24 mouse cellular contexts compared by ENCODE assay signal in the genomic region with DNA sequence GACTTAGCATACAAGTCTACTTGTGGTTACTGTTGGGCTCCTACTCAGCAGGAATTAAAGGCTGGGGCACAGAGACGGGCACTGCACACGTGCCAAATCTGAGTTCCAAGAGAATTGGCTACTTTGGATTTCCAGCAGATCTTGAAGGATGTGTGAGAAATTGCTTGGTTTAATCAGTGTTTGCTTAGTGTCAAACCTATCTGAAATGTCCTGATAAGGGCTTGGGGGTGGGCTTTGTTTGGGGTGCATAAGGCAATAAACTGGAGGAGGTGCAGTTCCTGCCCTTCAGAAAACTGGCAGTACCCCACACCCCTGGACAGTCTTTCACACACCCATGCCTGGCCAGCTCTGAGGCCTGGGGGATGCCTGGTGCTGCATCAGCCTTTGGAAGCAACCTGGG.
DNase-seq lines count a peak whose midpoint lies in the region; ATAC-seq and TF ChIP-seq lines count a peak whose summit lies in the region.
"Had no signal": no experiment of that assay in that cellular context is flagged by ENCODE, and none has a peak within 500 bp of the region (broad histone marks: within the 10 kb centered on the region; RNA-seq: fewer than 3 reads in every experiment).

No protein-coding gene starts in this region.

- intact Hi-C loops in heart, postnatal 10 days (cut with DNase I) = loop anchor here (5.0 kb wide), 2 partner anchors 43 to 338 kb away; no protein-coding TSS in a partner anchor

- H3K4me2 ChIP-seq in hindbrain, embryonic 13.5 days = no peak overlapping the region
- H3K4me2 ChIP-seq: embryonic facial prominence, embryonic 13.5 days; hindbrain, embryonic 15.5 days had no signal

- no peak overlapping the region for H3K4me3 ChIP-seq in hindbrain, embryonic 10.5 days
- H3K4me3 ChIP-seq in hindbrain, embryonic 13.5 days = no peak overlapping the region
- H3K4me3 ChIP-seq in MEL (ENCODE audit: control insufficient read depth in 1 of 2, insufficient read depth in 1 of 2, low read depth in 2 of 2, low read length in 2 of 2) = no peak overlapping the region
- H3K4me3 ChIP-seq: embryonic facial prominence, embryonic 13.5 days; heart, embryonic 10.5 days; hindbrain, embryonic 15.5 days had no signal

- no peaks in the 10 kb centered on the region for H3K36me3 ChIP-seq in hindbrain, embryonic 10.5 days
- H3K36me3 ChIP-seq in hindbrain, embryonic 13.5 days = no peaks in the 10 kb centered on the region
- peaks cover 0 to 23% of the 10 kb centered on the region in 2 experiments; a peak in 2 of 4 replicates for H3K36me3 ChIP-seq in MEL (ENCODE audit: control insufficient read depth in 1 of 2, insufficient read depth in 2 of 2, low read length in 2 of 2)
- H3K36me3 ChIP-seq: embryonic facial prominence, embryonic 13.5 days; G1E; heart, embryonic 10.5 days; hindbrain, embryonic 15.5 days had no signal

- H3K27ac ChIP-seq in hindbrain, embryonic 10.5 days = peak overlapping the region; percentile 79
- H3K27ac ChIP-seq in hindbrain, embryonic 13.5 days = no peak overlapping the region
- H3K27ac ChIP-seq in MEL (ENCODE audit: control insufficient read depth, low read depth, low read length) = no peak overlapping the region
- H3K27ac ChIP-seq: embryonic facial prominence, embryonic 13.5 days; heart, embryonic 10.5 days; hindbrain, embryonic 15.5 days had no signal

- H3K9ac ChIP-seq in hindbrain, embryonic 13.5 days = no peak overlapping the region
- no peak overlapping the region for H3K9ac ChIP-seq in MEL (ENCODE audit: control insufficient read depth, low read depth, low read length, poor library complexity, severe bottlenecking)
- H3K9ac ChIP-seq: embryonic facial prominence, embryonic 13.5 days; hindbrain, embryonic 15.5 days had no signal

- no peak for DNase-seq in hindbrain, embryonic 10.5 days (ENCODE audit: low spot score)
- DNase-seq in MEL (ENCODE audit: low read depth, low spot score) (peak; percentile 16), adipocyte (ENCODE audit: low spot score) (peak; percentile 49)
- DNase-seq in fibroblast of lung, adult 2 months (ENCODE audit: low read depth) = peak; percentile 72
- no peak for DNase-seq in frontal cortex, postnatal 14 days (ENCODE audit: low spot score in 2 of 2)
- no peak for DNase-seq in heart, postnatal 10 days
- DNase-seq: adrenal gland, adult 2 months; adrenal gland, postnatal 25 days; B cell, adult 2 months; cerebellum, adult 8-10 months; cerebellum, postnatal 14 days; gastrocnemius, postnatal 10 days; heart, adult 18-20 months; heart, postnatal 14 days; kidney, adult 8-10 months had no signal

- no peak for TF ChIP-seq RAD21 in MEL (IDR thresholded peaks at IDR 0.05; ENCODE audit: low read depth, low read length)

- no peak for TF ChIP-seq POLR2A in MEL (IDR thresholded peaks at IDR 0.05; ENCODE audit: control insufficient read depth in 1 of 2, insufficient read depth in 1 of 2, low read depth in 1 of 2, low read length in 2 of 2, poor library complexity in 1 of 2)

- H3K4me1 ChIP-seq in hindbrain, embryonic 10.5 days (replicated peaks) = peaks cover 73% of the 10 kb centered on the region
- H3K4me1 ChIP-seq in hindbrain, embryonic 13.5 days (replicated peaks) = peaks cover 45% of the 10 kb centered on the region
- H3K4me1 ChIP-seq in MEL (ENCODE audit: control insufficient read depth in 1 of 2, insufficient read depth in 2 of 2, low read length in 2 of 2) = peaks cover 7 to 15% of the 10 kb centered on the region in 2 experiments

- ATAC-seq in hindbrain, embryonic 13.5 days (ENCODE audit: low FRiP score) = no peak
- ATAC-seq: activated CD4-positive, CD25-positive, alpha-beta regulatory T cell, adult 4 months; CD4-positive, CD25-positive, alpha-beta regulatory T cell, adult 4 months; forebrain, embryonic 16.5 days; intestine, embryonic 16.5 days had no signal

- H3K27me3 ChIP-seq in hindbrain, embryonic 10.5 days (ENCODE audit: insufficient read depth, poor library complexity, severe bottlenecking) = peaks cover 18% of the 10 kb centered on the region
- H3K27me3 ChIP-seq in hindbrain, embryonic 13.5 days = peaks cover 42% of the 10 kb centered on the region
- no peaks in the 10 kb centered on the region for H3K27me3 ChIP-seq in MEL (ENCODE audit: control insufficient read depth in 1 of 2, insufficient read depth in 2 of 2, low read length in 2 of 2)

- H3K9me3 ChIP-seq in hindbrain, embryonic 10.5 days = no peaks in the 10 kb centered on the region
- no peaks in the 10 kb centered on the region for H3K9me3 ChIP-seq in hindbrain, embryonic 13.5 days
- H3K9me3 ChIP-seq in MEL (replicated peaks; ENCODE audit: insufficient read depth, low read length) = no peaks in the 10 kb centered on the region
- H3K9me3 ChIP-seq: embryonic facial prominence, embryonic 13.5 days; G1E; heart, embryonic 10.5 days; hindbrain, embryonic 15.5 days had no signal

- no peak for TF ChIP-seq EP300 in MEL (IDR thresholded peaks at IDR 0.05; ENCODE audit: low read depth in 1 of 2, low read length in 2 of 2)

- no peak for TF ChIP-seq CTCF in MEL (IDR thresholded peaks at IDR 0.05 in 2 of 3, conservative IDR thresholded peaks at IDR 0.05 in 1 of 3; ENCODE audit: control insufficient read depth in 1 of 3, insufficient read depth in 1 of 3, low read depth in 2 of 3, low read length in 3 of 3, poor library complexity in 1 of 3, severe bottlenecking in 1 of 3)

- no peaks in the 10 kb centered on the region for H3K79me2 ChIP-seq in MEL (ENCODE audit: control insufficient read depth, insufficient read depth, low read length, poor library complexity)

- 57% methylated on average over 2 of the region's 2 CpGs for WGBS in hindbrain, embryonic 10.5 days
- whole genome bisulfite sequencing in hindbrain, embryonic 13.5 days = 60% methylated on average over 2 of the region's 2 CpGs

TF ChIP-seq in MEL, 35 proteins besides CTCF, POLR2A, EP300 and RAD21:
- TF ChIP-seq ZNF384 (IDR thresholded peaks at IDR 0.05; ENCODE audit: low read depth, low read length) (peak; percentile 28; the same call in 1 of the 2 replicates), RCOR1 (IDR thresholded peaks at IDR 0.05; ENCODE audit: low read depth, low read length) (peak; percentile 71), MEF2A (IDR thresholded peaks at IDR 0.05; ENCODE audit: extremely low read depth, insufficient replicate concordance, low read depth, low read length, poor library complexity, severe bottlenecking) (no peak), TCF12 (IDR thresholded peaks at IDR 0.05; ENCODE audit: low read depth, low read length) (peak; percentile 42; the same call in 1 of the 2 replicates), GATA1 (IDR thresholded peaks at IDR 0.05; ENCODE audit: low read depth, low read length) (peak; percentile 51; the same call in 1 of the 2 replicates)

Comparison
In these comparisons a context has a peak if more than half of its experiments do, and no peak if none do; other contexts are left out.
1. DNase-seq: peak in MEL (single experiment), adipocyte (single experiment) and fibroblast of lung, adult 2 months (single experiment); none in hindbrain, embryonic 10.5 days (single experiment), frontal cortex, postnatal 14 days (0 of 2) and heart, postnatal 10 days (0 of 2).